Mouse (Mus musculus): ENCODE results near the gene Bcl2.

The Bcl2 gene

DNA sequence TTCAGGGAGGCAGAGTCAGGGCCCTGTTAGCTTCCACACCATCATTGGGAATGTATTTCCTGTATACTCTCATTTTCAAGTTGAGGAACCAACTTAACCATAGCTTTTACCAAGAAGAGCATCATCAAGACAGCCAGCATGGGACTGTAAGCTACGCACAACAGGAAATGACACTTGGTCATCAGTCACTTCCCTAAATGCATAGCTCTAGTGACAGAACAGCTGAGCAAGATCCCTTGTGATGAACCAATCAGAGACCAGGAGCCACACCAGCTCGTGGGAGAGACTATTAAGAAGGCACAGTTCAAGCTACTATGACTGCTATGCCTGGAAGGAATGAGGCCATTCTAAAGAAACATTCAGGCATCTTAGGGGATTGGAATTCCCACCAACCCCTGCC lies 132.3 kb downstream of the Bcl2 start:
- ChIA-PET CTCF (no interaction called here), POLR2A (no interaction called here)

DNA sequence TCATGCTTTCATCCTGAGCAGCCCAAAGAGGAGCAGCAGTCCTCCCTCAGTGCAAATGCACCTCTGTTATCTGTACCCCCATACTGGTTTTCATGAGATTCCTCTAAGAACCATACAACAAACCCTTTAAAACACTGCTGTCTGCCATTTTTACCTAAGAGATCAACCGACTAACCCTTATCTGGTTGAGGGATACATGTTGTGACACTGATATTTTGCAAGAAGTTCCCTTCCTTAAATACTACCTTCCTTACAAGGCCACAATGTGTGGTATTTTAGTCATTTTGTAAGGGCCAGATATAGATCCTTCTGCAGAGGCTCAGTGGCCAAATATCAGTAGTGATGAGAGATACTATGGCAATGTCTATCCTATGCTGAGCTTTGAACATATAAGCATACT lies 134.3 kb downstream of the Bcl2 start:
- POLR2A ChIA-PET: no interaction called here

DNA sequence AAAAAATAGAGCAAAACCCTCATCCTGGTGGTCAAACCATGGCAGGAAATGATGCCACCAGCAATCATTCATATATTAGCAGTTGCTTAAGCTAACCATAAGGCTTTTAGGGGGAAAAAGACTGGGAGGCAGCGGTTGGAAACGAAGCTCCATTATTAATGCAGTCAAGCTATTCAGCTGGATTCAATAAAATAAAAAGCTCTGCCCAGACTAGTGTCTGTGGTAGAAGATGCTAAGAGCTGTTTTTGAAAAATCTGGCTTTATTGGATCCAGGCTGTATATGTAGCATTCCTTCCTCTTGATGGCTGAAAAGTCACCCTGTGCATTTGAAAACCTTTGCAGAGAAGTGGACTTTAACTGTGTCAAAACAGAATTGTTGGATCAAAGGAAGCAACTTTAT lies 141.6 kb downstream of the Bcl2 start:
- POLR2A ChIA-PET: no interaction called here
- CTCF ChIA-PET: no interaction called here

More for the DNA sequence above, 134.3 kb downstream of the Bcl2 start:
- CTCF ChIA-PET: no interaction called here

- CTCF ChIA-PET: interaction anchor here in 1 of 4 experiments (0.6 kb wide), 1 partner anchor 56 kb away, joined by 10 read pairs; no protein-coding TSS in a partner anchor
These were observed 143.2 kb downstream of the Bcl2 start for GRCm38 (mm10) chr1:106570870-106571269.

DNA sequence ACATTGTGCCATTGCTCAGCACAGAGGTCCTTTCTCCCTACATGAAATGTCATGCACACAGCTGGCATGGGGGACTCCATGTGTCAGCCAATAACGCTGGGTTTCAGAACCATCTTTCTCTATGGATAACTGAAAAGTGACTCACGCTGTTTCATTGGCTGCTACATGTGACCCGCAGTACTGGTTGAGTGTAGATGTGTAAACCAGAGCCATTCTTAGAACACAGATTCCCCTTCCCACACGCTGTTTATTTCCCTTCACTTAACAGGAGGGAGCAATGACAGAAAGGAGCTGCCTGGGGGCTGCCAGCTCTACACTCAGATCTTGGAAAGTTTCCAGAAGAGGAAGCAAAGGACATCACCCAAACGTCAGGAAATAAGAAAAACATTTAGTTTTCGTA lies 143.7 kb downstream of the Bcl2 start:
- CTCF ChIA-PET: interaction anchor here in 1 of 4 experiments (0.6 kb wide), 1 partner anchor 56 kb away, joined by 10 read pairs; no protein-coding TSS in a partner anchor
- POLR2A ChIA-PET: no interaction called here

More at GRCm38 (mm10) chr1:106570870-106571269, 143.2 kb downstream of the Bcl2 start:
- POLR2A ChIA-PET: no interaction called here

DNA sequence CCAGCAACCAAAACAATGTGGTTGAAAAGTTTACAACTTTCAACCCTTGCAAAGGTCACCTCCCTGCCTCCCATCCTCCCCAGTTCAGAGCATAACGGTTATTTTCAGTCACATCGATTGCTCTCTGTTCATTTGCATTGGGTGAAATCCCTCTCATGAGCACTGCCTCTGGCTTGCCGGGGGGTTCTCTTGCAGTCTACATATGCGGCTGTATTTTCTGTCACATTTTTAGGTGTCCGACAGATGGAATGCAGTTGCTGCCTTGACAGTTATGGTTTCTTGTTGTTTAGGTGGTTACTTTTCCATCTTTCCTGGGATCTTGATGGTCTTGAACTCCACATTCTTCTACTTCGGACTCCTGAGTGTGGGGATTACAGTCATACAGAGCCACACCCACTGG lies 144.4 kb downstream of the Bcl2 start:
- ChIA-PET POLR2A (no interaction called here), CTCF (no interaction called here)

GRCm38 (mm10) chr1:106568868-106569267 lies 145.2 kb downstream of the Bcl2 start:
- POLR2A ChIA-PET: interaction anchor here in 1 of 4 experiments (0.6 kb wide), 1 partner anchor 22 kb away, joined by 5 read pairs; no protein-coding TSS in a partner anchor

DNA sequence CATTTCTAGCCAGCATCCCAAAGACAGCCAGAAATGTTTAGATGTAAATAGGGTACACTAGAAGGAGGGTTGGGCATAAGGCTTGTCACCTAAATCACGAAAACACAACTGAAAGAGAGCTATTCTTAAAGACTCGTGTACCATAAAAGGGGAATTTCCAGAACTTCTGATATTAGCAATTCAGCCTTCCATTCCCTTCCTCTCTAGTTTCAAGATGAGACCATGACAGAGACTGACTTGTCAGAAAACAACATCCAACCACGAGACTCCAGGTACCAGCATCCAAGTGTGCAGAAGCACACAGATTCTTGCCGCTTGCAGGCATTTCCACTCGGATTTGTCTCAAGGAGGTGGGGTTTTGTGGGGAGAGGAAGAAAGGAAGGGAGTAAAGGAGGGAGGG lies 146.6 kb downstream of the Bcl2 start:
- POLR2A ChIA-PET: no interaction called here
- CTCF ChIA-PET: no interaction called here

More at GRCm38 (mm10) chr1:106568868-106569267, 145.2 kb downstream of the Bcl2 start:
- CTCF ChIA-PET: no interaction called here

DNA sequence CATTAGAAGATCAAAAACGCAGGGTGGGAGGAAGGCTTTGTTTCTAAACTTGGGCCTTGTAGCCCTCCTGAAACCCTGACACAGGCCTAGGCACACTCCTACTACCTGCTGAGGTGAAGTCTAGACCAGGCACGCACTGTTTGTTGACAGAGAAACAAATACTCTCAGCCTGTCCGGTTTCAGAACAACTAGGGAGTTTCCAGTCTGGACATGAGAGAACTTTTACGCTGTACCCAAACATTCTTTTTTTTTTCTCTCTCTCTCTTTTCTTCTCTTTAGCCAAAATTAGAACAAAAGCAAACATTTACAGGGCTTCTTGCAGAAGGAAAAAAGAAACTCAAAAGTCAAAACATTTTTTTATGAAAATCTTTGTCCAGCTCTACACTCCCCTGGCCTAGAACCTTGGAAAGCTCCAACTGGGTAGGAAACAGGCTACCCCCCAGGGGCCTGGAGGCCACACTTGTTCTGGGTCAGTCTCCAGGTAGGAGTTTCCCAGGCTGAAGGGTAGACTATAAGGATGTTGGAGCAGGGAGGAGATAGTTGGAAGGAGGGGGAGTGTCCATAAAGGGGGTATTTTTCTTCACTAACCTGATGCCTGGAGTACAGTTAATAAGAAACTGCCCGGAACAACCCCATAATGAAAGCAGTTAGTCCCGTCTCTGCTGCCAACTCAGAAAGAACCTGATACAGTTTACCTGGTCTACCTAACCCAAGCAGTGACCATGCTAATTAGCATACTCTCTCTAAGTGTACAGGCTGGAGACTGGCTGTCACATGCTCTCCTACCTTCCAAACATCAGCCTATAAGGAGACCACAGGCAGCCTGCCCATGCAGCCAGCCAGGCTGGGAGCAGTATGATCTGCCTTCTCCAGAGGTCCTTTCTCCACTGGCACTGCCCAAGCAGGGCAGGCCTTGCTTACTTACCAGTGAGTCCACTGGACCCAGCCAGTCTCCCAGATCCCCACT lies 147.7 kb downstream of the Bcl2 start:
- ChIA-PET POLR2A (no interaction called here), CTCF (no interaction called here)

GRCm38 (mm10) chr1:106565238-106565637 lies 148.8 kb downstream of the Bcl2 start:
- ChIA-PET POLR2A (interaction anchor here in 1 of 4 experiments (1.1 kb wide), 1 partner anchor 394 kb away, joined by 3 read pairs; the partner anchor contains the start of gene Phlpp1), CTCF (no interaction called here)

DNA sequence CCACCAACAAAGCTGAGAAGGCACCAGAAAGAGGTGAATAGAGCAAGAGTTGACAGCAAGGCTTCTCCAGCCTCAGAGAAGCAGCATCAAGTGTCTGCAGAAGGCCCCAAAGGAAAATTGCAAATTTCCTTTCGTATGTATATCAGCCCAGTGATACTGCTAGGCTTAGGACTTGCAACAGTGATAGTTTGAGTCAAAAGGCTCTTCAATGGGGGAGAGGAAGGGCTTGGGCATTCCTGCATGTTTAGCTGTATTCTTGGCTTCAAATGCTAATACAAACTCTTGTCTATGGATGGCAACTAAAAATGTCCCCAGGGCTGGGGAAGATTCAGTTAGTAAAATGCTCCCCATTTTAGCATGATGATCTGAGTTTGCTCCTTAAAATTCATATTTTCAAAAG lies 149.6 kb downstream of the Bcl2 start:
- POLR2A ChIA-PET: interaction anchor here (0.6 to 1.2 kb wide), 5 partner anchors 23 to 780 kb away, joined by 3 to 5 read pairs (median 3); partner anchors contain the start of genes Kdsr (in 1 of the 4) and Phlpp1 (in 1 of the 4)
- CTCF ChIA-PET: no interaction called here

DNA sequence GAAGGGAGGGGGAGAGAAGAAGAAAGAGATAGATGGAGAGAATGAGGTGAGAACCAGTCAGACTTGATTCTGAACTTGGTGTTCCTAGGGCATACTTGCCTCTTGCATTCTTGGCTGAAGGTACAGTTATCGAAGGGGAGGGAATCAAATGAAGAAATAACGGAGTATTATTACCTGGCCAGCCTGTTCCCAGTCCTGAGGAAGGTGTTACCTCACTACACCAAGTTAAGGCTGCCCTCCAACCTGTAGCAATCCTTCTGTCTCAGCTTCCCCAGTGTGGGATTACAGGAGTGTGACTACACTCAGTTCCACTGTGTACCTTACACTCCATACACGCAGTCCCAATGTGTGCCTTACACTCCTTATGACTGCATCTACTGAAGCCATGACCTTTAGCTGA lies 151.3 kb downstream of the Bcl2 start:
- ChIA-PET POLR2A (no interaction called here), CTCF (no interaction called here)

DNA sequence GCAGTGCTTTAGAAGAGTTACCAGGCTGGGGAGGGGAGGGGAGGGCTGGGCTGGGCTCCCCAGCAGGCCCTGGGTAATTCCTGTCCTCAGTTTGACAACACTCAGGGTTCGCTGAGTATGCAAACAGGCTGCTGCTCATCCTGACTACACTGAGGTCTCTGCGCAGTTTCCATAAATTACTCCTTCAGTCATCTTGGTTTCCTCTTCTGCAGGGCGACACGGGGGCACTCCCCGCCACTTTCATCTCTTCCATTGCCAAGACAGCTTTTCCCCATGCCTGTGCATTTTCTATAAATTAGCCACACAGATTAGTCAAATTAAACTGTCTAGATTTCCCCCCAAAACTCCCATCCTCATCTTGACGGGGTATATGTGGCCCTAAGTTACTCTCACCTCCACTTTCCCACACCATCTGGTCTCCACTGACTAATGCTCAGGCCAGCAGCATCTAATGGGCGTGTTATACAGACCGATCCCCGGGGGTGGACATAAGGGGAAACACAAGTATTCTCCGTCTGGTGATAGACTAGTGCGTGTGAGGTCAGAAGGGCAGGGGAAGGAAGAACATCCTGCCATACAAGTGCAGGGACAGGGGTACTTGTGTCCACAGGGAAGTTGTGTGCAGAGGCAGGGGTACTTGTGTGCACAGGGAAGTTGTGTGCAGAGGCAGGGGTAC lies 152.9 kb downstream of the Bcl2 start:
- ChIA-PET POLR2A (no interaction called here), CTCF (no interaction called here)

DNA sequence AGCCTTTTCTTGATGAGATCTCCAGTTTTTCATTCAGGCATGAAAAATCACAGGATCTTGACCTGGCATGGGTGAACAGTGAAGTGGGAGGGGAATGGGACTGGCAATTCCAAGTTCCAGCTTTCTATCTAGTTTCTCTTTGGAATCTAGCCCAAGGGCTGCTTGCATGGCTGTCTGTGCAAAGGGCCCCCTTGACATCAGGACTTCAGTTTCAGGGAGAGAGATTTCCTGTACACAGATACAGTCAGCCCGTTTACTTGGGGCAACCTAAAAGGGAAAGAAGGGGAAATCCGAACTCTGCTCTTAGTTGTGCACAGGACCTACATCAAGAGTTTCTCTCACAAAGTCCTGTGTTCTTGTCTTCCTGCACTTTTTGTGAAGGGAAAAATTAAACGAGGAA lies 154.0 kb downstream of the Bcl2 start:
- ChIA-PET CTCF (no interaction called here), POLR2A (interaction anchor here in 1 of 4 experiments (0.6 kb wide), 1 partner anchor 33 kb away, joined by 3 read pairs; no protein-coding TSS in a partner anchor)

DNA sequence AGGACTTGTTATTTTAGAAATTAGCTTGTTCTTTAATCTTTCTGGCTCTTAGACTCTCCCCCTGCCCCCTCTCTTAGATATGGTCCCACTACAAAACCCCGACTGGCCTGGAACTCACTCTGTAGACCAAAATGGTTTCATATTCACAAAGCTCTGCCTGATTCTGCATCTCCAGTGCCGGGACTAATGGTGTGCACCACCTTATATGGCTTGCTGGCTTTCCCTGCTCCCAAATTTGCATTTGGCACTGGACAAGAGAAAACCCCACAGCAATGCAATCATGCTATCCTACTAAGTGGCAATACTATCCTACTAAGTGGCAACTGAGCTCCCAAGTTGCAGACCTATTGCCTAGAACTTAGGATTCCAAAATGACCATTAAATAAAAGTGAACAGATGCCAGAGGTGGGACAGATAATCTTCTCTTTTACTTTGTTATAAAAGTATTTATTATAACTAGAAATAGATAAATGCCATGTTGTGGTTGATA lies 154.9 kb downstream of the Bcl2 start:
- CTCF ChIA-PET: interaction anchor here in 1 of 4 experiments (1.4 kb wide), 1 partner anchor 13 kb away, joined by 3 read pairs; no protein-coding TSS in a partner anchor
- POLR2A ChIA-PET: no interaction called here

GRCm38 (mm10) chr1:106555498-106556168 lies 158.4 kb downstream of the Bcl2 start:
- CTCF ChIA-PET: interaction anchor here in 1 of 4 experiments (1.0 kb wide), 1 partner anchor 11 kb away, joined by 3 read pairs; no protein-coding TSS in a partner anchor
- POLR2A ChIA-PET: interaction anchor here in 1 of 4 experiments (1.2 kb wide), 1 partner anchor 158 kb away, joined by 4 read pairs; no protein-coding TSS in a partner anchor

DNA sequence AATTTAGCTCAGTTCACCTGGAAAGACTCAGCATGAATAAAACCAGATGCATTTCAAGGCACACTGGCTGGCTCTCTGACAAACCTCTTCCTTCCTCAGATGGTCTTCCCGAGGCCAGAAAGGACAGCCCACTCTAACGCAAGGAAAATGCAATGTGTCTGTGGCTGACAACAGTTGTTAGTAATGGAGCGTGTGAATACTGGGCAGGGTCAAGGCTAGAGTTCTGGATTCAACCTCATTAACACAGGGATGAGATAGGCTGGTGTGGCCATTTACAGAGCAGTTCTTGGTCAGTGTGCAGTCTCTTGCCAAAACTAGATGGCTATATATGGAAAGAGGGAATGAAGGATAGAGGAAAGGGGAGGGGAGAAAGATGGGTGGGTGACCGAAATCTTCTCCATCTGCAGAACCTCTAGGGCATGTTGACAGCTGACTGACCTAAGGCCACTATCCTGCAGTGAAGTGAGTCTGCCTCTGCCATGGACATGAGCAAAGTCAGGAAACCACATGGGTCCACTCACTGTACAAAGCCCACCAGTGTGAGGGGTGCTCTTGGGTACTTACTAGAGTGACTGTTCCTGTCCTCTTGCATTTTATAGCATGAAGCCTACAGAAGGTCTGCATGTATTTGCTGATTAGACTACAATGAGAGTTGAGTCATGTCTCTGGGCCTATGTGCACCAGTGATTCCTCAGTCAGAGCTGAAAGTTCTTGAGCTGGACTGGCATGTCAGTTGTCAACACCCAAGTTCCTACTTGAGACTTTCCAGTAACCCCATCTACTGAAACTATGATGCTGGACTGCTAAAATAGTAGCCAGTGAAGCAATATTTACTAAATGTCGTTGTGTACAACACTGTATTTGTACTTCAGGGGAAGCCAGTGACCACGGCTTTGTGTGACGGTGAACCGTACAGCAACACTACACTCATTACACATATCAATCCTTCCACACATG lies 159.9 kb downstream of the Bcl2 start:
- ChIA-PET POLR2A (no interaction called here), CTCF (interaction anchor here in 1 of 4 experiments (1.3 kb wide), 1 partner anchor 9 kb away, joined by 3 read pairs; no protein-coding TSS in a partner anchor)

DNA sequence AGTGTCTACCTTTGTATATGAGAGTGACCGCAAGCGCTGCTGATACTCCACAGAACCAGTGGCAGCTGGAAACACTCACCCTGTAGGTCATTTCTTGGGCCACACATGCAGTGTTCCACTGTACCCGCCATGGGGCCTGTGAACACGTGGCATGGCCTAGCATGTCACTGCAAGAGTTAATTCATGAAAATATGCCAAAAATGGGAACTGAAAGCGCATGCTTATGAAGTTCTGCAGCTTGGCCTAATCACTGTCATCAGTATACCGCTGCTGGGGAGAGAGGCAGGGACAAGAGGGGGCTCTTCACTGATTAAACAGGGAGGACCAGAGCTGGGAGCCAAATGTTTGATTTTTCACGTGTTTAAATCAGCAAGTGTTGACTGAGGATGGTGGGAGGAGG lies 161.2 kb downstream of the Bcl2 start:
- CTCF ChIA-PET: no interaction called here
- POLR2A ChIA-PET: no interaction called here

All from embryonic stem cell, embryonic (primary cell).